Mouse (Mus musculus) bone marrow macrophage, adult 2 months (primary cell): ENCODE results near the gene Samd1. TPM values are rescaled to one million over a fixed set of nuclear protein-coding genes. Genes with fewer than 3 reads are reported as not detected.

Experiments
- H3K27ac ChIP-seq: 2 replicates; pipeline ENCODE4 v1.5.1; 2012; ENCODE audit warnings: low read depth, low read length; ENCODE audit not compliant: insufficient read depth
- H3K4me1 ChIP-seq: 2 replicates; pipeline ENCODE4 v1.6.1; 2012; ENCODE audit warnings: low read length; ENCODE audit not compliant: control insufficient read depth, insufficient read depth
- H3K4me3 ChIP-seq: 2 replicates; pipeline ENCODE4 v1.5.1; 2012; ENCODE audit warnings: mild to moderate bottlenecking, low read length, moderate library complexity; ENCODE audit not compliant: insufficient read depth
- CTCF ChIP-seq: IDR thresholded peaks from 2 replicates; pipeline ENCODE4 v1.5.1; 2012; ENCODE audit warnings: low read depth, mild to moderate bottlenecking, low read length, moderate library complexity
- POLR2A ChIP-seq: IDR thresholded peaks from 2 replicates; pipeline ENCODE4 v1.6.1; 2012; ENCODE audit warnings: mild to moderate bottlenecking, low read depth, low read length, borderline replicate concordance
- polyA plus RNA-seq: library from polyadenylated mRNA; stranded (reverse); fragments of >200 nt; gene quantifications from 2 replicates; pipeline ENCODE4 v1.2.4, GENCODE M21; 2012; ENCODE audit not compliant: missing spikeins, insufficient read depth, insufficient read length

Gene Samd1
- polyA plus RNA-seq, 1 experiment = 70.3 TPM

- H3K4me3 ChIP-seq = no peak overlapping the region
- H3K27ac ChIP-seq = no peak overlapping the region
- H3K4me1 ChIP-seq = peaks cover 4% of the 10 kb centered on the region; the same call in 1 of the 2 replicates
- TF ChIP-seq POLR2A (no peak), CTCF (peak; percentile 87)
Measured at GRCm38 (mm10) chr8:84024171-84024570, 26.7 kb downstream of the Samd1 start.

GRCm38 (mm10) chr8:84025863-84026262 lies 28.4 kb downstream of the Samd1 start:
- Histone ChIP-seq H3K27ac (no peak overlapping the region), H3K4me1 (peaks cover 4% of the 10 kb centered on the region; the same call in 1 of the 2 replicates), H3K4me3 (peak overlapping the region; percentile 25; the same call in 1 of the 2 replicates)
- TF ChIP-seq POLR2A (no peak), CTCF (no peak)

DNA sequence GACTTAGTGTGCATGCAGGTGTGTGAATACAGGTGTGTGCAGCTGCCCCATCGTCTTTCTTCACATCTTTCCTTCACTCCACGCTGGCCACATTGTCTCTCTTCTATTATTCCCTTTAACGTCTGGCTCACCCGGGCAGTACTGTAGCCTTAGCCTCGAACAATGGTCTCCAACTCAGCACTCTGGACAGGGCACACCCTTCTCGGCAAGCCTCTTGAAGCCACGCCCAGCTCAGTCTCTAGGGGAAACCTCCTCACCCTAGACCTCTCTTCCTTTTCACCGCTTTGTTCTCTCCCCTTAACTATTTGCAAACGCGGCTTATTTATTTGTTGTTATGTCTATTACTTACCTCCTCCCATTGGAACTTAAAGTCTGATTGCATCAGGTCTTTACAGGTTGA lies 30.0 kb downstream of the Samd1 start:
- no peak for TF ChIP-seq POLR2A
- TF ChIP-seq CTCF = no peak
- Histone ChIP-seq H3K4me1 (peaks cover 4% of the 10 kb centered on the region; the same call in 1 of the 2 replicates), H3K27ac (no peak overlapping the region)

DNA sequence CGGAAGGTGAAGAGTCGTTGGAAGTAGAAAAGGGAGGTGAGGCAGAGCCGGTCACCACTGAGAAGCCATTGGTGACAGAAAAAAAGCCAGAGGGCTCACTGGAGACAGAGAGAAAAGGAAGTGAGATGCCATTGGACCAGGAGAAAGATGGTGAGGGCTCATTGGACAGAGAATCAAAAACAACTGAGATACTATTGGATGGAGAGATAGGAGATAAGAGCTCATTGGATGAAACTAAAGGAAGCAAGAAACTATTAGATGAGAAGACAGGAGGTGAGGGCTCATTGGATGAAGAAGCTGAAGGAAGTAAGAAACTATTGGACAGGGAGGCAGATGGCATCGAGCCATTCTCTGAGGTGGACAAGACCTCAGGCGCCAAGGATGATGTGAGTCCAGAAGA lies 31.8 kb downstream of the Samd1 start:
- Histone ChIP-seq H3K4me3 (no peak overlapping the region), H3K4me1 (peaks cover 10% of the 10 kb centered on the region; the same call in 1 of the 2 replicates), H3K27ac (no peak overlapping the region)
- TF ChIP-seq POLR2A = no peak
- no peak for TF ChIP-seq CTCF

More for the DNA sequence above, 30.0 kb downstream of the Samd1 start:
- H3K4me3 ChIP-seq = no peak overlapping the region

- Histone ChIP-seq H3K4me1 (peaks cover 10% of the 10 kb centered on the region; the same call in 1 of the 2 replicates), H3K4me3 (no peak overlapping the region), H3K27ac (no peak overlapping the region)
- TF ChIP-seq POLR2A (no peak), CTCF (no peak)
Measured at GRCm38 (mm10) chr8:84032777-84033176, 35.3 kb downstream of the Samd1 start.

- H3K4me3 ChIP-seq = no peak overlapping the region
- H3K27ac ChIP-seq = no peak overlapping the region
- peaks cover 6% of the 10 kb centered on the region; the same call in 1 of the 2 replicates for H3K4me1 ChIP-seq
- no peak for TF ChIP-seq CTCF
- TF ChIP-seq POLR2A = no peak
Measured at GRCm38 (mm10) chr8:84038015-84038414, 40.5 kb downstream of the Samd1 start.

DNA sequence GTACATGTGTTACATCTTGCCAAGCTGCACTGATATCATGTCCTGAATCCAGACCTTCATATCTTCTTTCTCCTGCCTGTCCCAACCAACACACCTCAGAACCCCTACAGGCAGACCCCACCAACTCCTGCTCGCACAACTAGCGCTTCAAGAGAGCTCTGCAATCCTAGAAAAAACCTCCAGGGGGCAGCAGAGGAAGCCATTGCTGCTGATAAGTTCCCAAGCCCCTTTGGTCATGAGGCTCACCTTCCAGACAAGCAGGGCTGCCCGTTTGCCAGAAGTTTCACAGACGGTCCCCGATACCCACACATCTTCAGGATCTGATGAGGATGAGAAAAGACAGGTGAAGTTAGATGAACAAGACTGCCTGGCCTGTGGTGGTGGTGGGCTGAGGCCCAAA lies 41.6 kb downstream of the Samd1 start:
- TF ChIP-seq POLR2A = no peak
- TF ChIP-seq CTCF = peak; percentile 63
- Histone ChIP-seq H3K4me3 (no peak overlapping the region), H3K27ac (no peak overlapping the region), H3K4me1 (peaks cover 2% of the 10 kb centered on the region; the same call in 1 of the 2 replicates)

DNA sequence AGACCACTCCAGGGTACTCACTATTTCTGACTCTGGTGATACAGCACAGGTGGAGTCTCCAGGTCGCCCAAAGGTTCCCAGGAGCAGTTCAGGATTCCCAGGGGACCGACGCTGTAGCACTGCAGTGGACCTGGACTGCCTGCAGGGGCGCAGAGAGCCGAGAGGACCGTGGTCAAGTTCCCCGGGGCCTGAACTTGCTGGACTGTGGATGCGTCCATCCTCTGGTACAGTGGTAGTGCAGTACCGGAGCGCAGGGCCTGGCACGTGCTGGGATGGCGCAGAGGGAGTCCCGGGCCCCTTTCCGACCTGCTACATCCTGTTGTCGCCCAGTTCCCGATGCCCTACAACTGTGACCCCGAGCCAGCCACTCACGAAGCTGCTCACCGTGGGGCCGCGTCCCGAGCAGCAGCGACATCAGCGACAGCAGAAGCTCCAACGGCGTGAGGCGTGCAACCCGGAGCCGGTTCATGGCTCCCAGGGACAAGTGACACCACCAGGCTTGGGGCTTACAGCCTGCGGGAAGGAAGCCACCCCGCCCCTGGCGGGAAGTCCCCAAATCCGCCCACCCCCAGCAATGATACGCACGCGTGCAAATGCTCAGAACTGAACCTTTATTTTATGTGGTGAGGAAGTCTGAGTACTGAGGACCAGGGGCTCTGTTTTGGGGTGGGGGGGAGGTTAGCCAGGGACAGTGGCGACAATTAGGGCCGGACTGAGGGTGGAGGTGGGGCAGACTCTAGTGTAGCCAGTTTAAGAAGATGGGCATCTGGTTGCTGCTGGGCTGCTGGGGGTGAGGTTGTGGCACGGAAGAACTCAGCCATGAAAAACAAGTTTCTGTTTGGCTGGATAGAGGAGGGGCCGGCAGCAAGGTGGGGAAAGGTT lies 44.8 kb downstream of the Samd1 start, which contains the start of gene Il27ra:
TSS of gene Il27ra (minus strand) at position 524 of the 882 bp plus-strand sequence.
- H3K4me3 ChIP-seq = peak within 1 kb of the TSS; percentile 46
- TF ChIP-seq POLR2A (no peak), CTCF (no peak)
- no peak within 1 kb of the TSS for H3K27ac ChIP-seq
- H3K4me1 ChIP-seq = peaks cover 2% of the 10 kb centered on the region; the same call in 1 of the 2 replicates

DNA sequence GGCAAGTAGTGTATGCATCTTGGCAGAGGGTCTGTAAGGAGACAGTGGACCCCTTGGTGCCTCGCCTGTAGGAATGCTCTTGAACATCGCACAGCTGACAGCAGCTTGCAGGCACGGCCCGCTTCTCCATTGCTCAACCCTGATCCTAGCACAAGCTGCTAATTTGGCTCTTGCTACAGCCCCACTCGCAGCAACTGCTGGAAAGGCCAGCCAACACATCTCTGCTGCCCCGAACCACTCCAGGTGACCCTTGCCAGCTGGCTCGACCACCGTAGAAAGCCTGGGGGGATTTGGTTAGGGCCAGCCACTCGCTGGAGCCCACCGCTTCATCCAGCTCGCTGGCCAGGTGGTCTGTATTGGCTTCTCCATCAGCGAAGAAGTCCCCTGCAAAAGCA lies 45.5 kb downstream of the Samd1 start:
- TF ChIP-seq POLR2A (no peak), CTCF (no peak)
- H3K4me1 ChIP-seq = peaks cover 2% of the 10 kb centered on the region; the same call in 1 of the 2 replicates
- peak overlapping the region; percentile 46; the same call in 1 of the 2 replicates for H3K4me3 ChIP-seq
- H3K27ac ChIP-seq = no peak overlapping the region

DNA sequence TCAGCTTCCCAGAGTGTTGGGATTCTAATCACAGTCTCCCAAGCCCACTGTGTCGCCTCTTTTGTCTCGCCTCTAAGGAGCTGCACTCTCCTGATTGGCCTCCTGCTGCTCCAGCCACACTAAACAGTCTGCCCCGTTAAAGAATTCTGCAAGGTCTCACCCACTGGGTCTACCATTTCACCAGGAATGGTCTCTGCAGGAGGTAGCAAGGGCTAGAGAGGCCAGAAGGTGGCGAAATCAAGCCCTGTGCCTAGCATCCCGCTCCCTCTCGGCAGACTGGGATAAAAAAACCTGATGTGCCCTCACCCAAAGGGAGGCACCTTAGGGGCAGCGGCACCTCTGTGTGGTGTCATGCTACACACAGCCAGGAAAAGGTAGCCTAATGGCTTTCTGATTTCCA lies 46.6 kb downstream of the Samd1 start:
- no peak for TF ChIP-seq POLR2A
- TF ChIP-seq CTCF = no peak
- Histone ChIP-seq H3K27ac (no peak overlapping the region), H3K4me3 (no peak overlapping the region), H3K4me1 (peaks cover 2% of the 10 kb centered on the region; the same call in 1 of the 2 replicates)
